Mouse (Mus musculus) adrenal gland, adult (tissue): Measurements from ENCODE around the gene Exoc5.

ENCODE experiments used
- DNase-seq, 2 experiments: peaks; one replicate each; pipeline ENCODE4 v3.0.0; 2022 to 2023; ENCODE audit warnings: low spot score in 1 of 2; ENCODE audit not compliant: inconsistent age in 2 of 2

The Exoc5 gene

GRCm38 (mm10) chr14:49008399-49009189 is 57.9 kb downstream of the Exoc5 start:
- no peak for DNase-seq

- no peak for DNase-seq
These were observed 58.5 kb downstream of the Exoc5 start for GRCm38 (mm10) chr14:49007979-49008378.

GRCm38 (mm10) chr14:49001655-49002054 is 64.8 kb downstream of the Exoc5 start:
- no peak for DNase-seq

GRCm38 (mm10) chr14:48998795-48999194 is 67.7 kb downstream of the Exoc5 start:
- no peak for DNase-seq

- DNase-seq: no peak
These were observed 72.6 kb downstream of the Exoc5 start for GRCm38 (mm10) chr14:48993861-48994260.

- no peak for DNase-seq
These were observed 74.3 kb downstream of the Exoc5 start for GRCm38 (mm10) chr14:48992070-48992580.

- no peak for DNase-seq
These were observed 75.3 kb downstream of the Exoc5 start for GRCm38 (mm10) chr14:48991144-48991522.

- DNase-seq: peak; percentile 38 to 66
These were observed 75.8 kb downstream of the Exoc5 start for GRCm38 (mm10) chr14:48990471-48991143.

- DNase-seq: no peak
These were observed 76.6 kb downstream of the Exoc5 start for GRCm38 (mm10) chr14:48989831-48990230.

GRCm38 (mm10) chr14:48986231-48986630 is 80.2 kb downstream of the Exoc5 start:
- DNase-seq: no peak

- DNase-seq: peak in 1 of 2 experiments; percentile 47
These were observed 80.8 kb downstream of the Exoc5 start for GRCm38 (mm10) chr14:48985673-48986072.

GRCm38 (mm10) chr14:48978971-48979388 is 87.5 kb downstream of the Exoc5 start:
- DNase-seq: no peak

- DNase-seq: no peak
These were observed 94.9 kb downstream of the Exoc5 start for GRCm38 (mm10) chr14:48971546-48971945.

- no peak for DNase-seq
These were observed 97.8 kb downstream of the Exoc5 start for GRCm38 (mm10) chr14:48968670-48969069.
